Mouse (Mus musculus): ENCODE measurements around the gene Il10rb. TPM values are rescaled to one million over a fixed set of nuclear protein-coding genes. Genes with fewer than 3 reads are reported as not detected.

Il10rb gene
- total RNA-seq (2021), result 100 to 1,000 TPM; 115 to 133 TPM
- long read RNA-seq, experiment 1, transcript Il10rb-201 (7 exons, 1,850 nt), result major isoform, 103 of 150 reads
- long read RNA-seq, experiment 1, partial matches to known transcripts, result 19 of 150 reads
- long read RNA-seq, experiment 1, other reads (novel, unspliced or antisense), result 28 of 150 reads
- long read RNA-seq, experiment 2, transcript Il10rb-201 (7 exons, 1,850 nt), result major isoform, 56 of 86 reads
- long read RNA-seq, experiment 2, partial matches to known transcripts, result 2 of 86 reads
- long read RNA-seq, experiment 2, other reads (novel, unspliced or antisense), result 27 of 86 reads

- peak; percentile 85 to 92 for DNase-seq
These were observed at the start of gene Il10rb for GRCm38 (mm10) chr16:91405640-91406584. Gene Il10rb (plus strand): TSS chr16:91406164.

- no peak for DNase-seq
These were observed 49.0 kb upstream of the Il10rb start for GRCm38 (mm10) chr16:91356760-91357525.

- no peak for DNase-seq
These were observed 48.5 kb upstream of the Il10rb start for GRCm38 (mm10) chr16:91357526-91357900.

- DNase-seq, result peak; percentile 70 to 88
These were observed 47.4 kb upstream of the Il10rb start for GRCm38 (mm10) chr16:91358555-91358954.

- DNase-seq, result no peak
These were observed 46.4 kb upstream of the Il10rb start for GRCm38 (mm10) chr16:91359531-91359930.

GRCm38 (mm10) chr16:91360162-91360561 is 45.8 kb upstream of the Il10rb start:
- DNase-seq, result no peak

DNA sequence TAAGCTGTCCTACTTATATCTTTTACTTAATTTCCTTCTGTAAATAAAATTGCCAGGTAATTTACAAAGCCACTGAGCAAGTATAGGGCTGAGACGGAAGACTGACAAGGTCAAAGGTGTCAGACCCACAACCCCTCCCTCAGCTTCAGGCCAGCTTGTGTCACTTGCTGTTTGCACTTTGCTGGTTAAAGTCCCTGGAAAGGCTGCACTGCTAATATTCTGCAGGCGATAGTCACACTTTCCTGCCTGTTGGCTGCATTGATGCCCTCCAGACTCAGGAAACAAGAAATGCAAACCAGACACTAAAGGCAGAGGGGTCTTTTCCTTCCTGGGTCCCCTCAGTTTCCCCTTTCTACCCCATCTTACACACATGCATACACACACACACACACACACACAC is 44.0 kb upstream of the Il10rb start:
- DNase-seq, result no peak

DNA sequence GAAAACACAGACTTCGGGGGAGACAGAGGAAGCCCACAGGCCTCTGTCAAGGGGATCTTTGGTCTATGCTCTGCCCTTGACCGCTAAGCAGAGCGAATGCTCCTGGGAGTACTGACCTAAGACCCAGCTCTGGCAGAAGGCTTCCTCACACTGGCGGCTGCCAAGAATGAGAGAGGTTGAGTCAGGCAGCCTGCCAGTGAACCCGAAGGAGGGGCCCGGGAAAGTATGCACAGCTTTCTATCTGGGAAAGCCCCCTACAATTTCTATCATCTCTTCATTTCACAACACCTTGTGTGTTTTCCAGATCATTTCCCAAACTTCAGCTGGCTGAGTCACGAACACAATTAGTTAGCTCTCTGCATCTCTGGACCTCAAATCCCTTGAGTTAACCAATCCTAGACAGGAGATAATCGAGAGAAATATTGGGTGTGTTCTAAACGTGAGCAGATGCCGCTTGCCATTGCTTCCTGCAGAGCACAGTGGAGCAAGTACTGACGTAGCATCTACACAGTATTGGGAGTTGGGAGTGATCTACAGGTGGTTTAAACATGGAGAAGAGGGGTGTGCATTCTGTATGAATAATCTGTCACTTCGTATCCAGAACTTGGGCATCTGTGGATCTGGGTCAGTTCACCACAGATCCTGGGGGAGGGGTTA is 43.2 kb upstream of the Il10rb start:
- peak; percentile 88 to 90 for DNase-seq

DNA sequence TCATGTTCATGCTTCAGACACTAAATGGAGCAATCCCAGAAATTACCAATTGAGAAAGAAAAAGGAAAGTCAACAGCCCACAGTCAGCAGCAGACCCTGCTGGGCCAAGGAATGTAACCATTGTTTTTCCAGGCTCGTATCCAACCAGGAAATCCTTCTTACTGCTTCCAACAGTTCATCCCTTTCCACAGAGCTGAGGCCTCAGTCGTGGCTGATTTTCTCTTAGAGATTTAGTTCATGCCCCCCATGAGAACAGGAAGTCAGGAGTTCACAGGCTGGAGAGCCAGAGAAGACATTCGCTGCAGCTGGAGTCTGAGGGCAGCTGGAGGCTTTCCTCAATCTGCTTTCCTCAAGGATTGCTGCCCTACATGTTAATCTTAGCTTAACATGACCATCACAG is 42.5 kb upstream of the Il10rb start:
- peak; percentile 81 to 92 for DNase-seq

DNA sequence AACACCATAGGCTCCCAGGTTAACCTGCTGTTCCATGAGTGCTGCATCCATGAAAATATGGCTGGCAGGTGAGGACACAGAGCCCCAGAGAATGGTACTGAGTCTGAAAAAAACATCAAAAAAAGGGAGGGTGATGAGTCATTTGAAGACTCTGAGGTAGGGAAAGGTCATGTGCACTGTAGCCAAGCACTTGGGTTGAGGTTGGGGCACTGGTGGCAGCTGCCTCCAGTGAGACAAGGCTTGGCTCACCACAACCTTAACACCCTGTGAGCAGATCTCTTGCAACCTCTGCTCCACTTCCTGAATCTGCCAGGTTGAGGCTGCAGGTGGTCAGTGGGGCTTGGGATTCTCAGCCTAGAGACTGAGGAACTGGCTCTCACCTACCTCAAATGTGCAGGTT is 39.4 kb upstream of the Il10rb start:
- no peak for DNase-seq

DNA sequence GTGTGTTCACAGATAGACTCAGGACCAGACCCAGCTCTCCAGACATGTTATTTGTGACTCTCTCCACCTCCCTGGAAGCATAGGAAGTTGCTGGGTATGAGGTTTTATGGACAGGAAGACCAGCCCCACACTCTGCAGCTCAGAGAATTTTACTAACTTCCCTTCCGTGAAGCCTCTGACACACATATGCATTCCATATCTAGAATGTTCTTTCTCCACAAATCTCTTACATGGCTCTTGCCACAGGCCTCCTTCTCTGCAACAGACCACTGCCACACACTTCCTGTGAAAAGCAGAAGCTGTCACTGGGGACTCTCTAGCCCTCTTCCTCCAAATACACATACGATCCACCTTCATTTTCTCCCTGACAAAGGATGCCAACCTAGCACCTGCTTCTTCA is 38.9 kb upstream of the Il10rb start:
- DNase-seq, result no peak

DNA sequence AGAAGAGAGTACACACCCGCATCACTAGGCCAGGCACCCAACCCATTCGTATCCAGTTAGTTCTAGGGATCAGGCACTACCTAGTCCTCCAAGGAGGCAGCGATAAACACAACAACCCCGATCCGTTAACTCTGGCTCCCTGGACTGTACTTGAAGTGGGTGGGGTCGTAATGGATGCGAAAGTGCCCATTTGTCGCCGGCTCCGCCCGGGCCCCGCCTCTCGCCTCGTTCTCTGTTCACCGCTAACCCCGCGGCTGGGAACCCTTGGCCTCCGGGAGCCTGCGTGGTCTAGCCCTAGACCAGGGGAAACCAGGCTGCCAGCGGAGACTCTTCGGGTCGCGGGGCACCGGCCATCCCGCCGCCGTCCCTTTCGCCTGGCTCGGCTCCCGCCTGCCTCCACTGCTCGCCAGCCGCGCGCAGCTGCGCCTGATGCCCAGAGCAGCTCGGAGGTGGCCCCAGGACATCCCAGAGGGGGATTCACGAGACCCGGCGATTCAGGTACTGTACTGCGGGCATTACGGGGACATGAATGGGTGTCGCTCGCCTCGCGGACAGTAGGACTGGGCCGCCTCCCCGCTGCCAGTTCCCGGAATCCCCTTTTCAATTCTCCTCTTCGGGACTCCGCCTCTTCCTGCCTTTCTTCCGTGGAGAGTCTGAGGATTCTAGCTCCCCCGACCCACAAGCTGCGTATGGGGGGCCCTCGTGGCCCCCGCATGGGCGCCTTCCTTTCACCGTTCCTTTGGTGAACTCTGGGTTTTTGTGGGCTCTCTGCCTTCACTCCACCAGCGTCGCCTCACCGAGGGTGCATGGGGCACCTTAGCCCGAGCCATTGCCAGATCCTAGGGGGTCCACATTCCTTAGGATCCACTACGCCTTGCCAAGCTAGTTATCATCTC is 33.1 kb upstream of the Il10rb start, which contains the start of gene Ifnar2:
Gene Ifnar2 (plus strand): TSS at position 207 of the 896 bp plus-strand sequence.
- peak; percentile 90 to 92 for DNase-seq

DNA sequence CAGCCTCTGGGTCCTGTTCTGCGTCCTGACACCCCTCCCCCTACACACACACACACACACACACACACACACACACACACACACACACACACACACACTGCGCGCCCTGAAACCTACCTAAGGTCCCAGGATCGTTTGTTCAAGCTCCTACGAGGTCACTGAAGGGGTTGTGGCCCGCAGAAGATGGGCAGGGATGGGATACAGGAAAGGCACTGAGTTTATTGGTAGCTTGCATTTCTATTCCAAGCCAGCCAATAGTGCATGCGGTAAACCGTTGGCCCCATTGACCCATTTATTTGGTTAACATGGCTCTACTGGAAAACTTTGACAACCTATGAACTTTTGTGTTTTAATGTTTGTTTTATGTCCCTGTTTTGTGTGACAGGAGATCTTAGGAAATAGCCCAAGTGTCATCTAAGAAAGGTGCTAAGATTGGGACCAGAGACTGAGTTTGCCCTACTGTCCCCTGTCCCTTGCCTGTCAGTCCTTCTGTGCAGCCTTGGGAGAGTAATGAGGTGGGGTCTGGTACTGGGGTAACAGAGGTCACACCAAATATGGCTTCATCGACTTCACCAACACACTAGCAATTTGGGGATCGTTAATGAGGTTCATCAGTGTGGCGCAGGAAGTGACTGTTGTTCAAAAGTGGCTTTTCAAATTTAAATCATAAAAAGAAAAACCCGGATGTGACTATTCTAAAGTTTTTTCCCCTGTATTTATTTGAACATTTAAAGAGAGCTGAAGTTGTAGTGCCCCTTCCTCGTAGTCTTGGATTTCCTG is 32.3 kb upstream of the Il10rb start:
- no peak for DNase-seq

DNA sequence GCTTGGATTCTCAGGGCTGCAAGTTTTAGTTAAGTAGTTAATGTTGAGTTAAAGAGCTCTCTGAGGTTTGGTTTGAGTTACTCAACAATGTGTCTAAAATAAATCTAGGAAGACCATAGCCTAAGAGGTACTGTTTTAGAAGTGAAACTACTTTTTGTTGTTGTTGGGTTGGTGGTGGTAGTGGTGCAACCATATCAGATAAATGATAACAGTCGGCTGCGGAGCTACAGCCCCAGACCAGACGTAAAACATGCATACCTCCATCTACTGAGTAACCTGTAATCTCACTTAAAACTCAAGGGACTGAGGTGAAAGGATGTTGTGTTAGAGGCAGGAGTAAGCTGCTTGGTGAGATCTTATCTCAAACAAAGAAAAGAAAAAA is 31.7 kb upstream of the Il10rb start:
- no peak for DNase-seq

- DNase-seq, result no peak
These were observed 29.3 kb upstream of the Il10rb start for GRCm38 (mm10) chr16:91376701-91377100.

- no peak for DNase-seq
These were observed 27.5 kb upstream of the Il10rb start for GRCm38 (mm10) chr16:91378431-91378986.

DNA sequence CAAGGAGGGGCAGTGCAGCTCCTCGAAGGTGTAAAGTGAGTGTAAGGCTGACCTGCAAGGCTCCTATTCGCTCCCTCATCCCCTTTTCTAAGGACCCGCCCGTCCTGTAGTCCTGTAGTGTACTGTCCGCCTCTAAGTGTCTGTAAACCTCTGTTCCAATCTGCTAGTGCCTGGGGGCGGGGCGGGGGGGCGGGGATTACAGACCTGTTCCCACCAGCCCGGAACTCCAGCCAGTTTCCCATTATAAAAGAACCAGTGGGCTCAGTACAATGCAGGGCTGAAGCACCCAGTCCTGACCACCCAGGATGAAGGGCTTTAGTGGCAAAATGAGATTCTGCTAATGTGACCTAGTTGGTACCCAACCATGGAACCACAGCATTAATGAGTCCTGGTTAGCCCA is 27.0 kb upstream of the Il10rb start:
- DNase-seq, result no peak

- no peak for DNase-seq
These were observed 26.6 kb upstream of the Il10rb start for GRCm38 (mm10) chr16:91379412-91379811.

- no peak for DNase-seq
These were observed 25.8 kb upstream of the Il10rb start for GRCm38 (mm10) chr16:91380151-91380550.

- no peak for DNase-seq
These were observed 24.4 kb upstream of the Il10rb start for GRCm38 (mm10) chr16:91381606-91382005.
